Mouse (Mus musculus) hematopoietic stem cell, adult 5-6 weeks (primary cell): Measurements from ENCODE around the gene Dcp1a. TPM values are rescaled to one million over a fixed set of nuclear protein-coding genes. Genes with fewer than 3 reads are reported as not detected.

Experiments used
- ATAC-seq, 2 experiments: fragments of 125-278 bp in 1 of 2; replicated peaks in 1 of 2; 2 replicates each; pipeline ENCODE4 v1.8.0; 2016 to 2017; ENCODE audit warnings: inconsistent platforms in 2 of 2, mild to moderate bottlenecking in 2 of 2, moderate number of reproducible peaks in 2 of 2, low read depth in 1 of 2, moderate TSS enrichment in 1 of 2; ENCODE audit not compliant: low FRiP score in 2 of 2, poor library complexity in 2 of 2, severe bottlenecking in 2 of 2, insufficient read depth in 1 of 2, low TSS enrichment in 1 of 2
- total RNA-seq: library from RNA; stranded (forward); fragments of 172-1452, 232-1000 nt; gene quantifications from 2 replicates; pipeline ENCODE4 v1.2.3, GENCODE M21; 2017

Dcp1a gene
- total RNA-seq, 1 experiment from 2014 or later: 28.6 TPM

GRCm38 (mm10) chr14:30575791-30576190 is 96.5 kb downstream of the Dcp1a start:
- ATAC-seq: no peak

DNA sequence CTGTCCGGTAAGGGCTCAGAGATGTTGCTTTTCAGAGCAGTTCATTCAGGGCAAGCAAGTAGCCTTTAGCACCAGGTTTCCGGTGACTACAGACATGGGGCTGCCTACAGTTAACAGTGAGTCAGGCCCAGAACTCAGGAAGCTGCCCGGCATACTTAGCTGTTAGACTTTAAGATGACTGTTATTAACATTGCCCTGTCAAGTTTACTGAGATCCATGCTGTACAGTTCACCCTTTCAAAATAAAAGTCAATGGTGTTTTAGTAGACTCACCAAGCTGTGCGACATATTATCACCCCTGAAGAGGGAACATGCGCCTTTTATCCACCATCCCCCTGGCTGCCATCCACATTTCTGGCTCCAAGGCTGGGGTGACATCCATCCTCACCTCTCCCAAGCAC is 96.9 kb downstream of the Dcp1a start:
- no peak for ATAC-seq

Other genes with a start within 250 kb of the Dcp1a start
- 0.50 and 0.75 TPM in 2 replicates for gene Cacna1d, start 11.9 kb downstream of the Dcp1a start, total RNA-seq
- gene Tkt, start 68.8 kb downstream of the Dcp1a start, total RNA-seq: 412 and 462 TPM in 2 replicates
- gene Prkcd, start 146.7 kb downstream of the Dcp1a start, total RNA-seq: 98.0 and 125 TPM in 2 replicates
- gene Rft1, start 174.8 kb downstream of the Dcp1a start, total RNA-seq: 15.7 and 19.7 TPM in 2 replicates
- 12.5 and 12.6 TPM in 2 replicates for gene Sfmbt1, start 235.3 kb downstream of the Dcp1a start, total RNA-seq